Mouse (Mus musculus): ENCODE measurements around the gene Ahsa1. TPM values are rescaled to one million over a fixed set of nuclear protein-coding genes. Genes with fewer than 3 reads are reported as not detected.
A peak's percentile ranks its signal among the peaks of the same experiment; 100 is the strongest.
"Not testable (repeated sequence)": the region's sequence is repeated elsewhere in the genome, so short reads cannot be mapped to it uniquely, and the experiment has no call there.

Ahsa1 gene
- total RNA-seq, 1 experiment: 305 TPM

GRCm38 (mm10) chr12:87266827-87267603 lies 736 bp downstream of the Ahsa1 start:
- no peak for DNase-seq (ENCODE audit: low read depth, low spot score)
- in situ Hi-C loops (cut with MboI; ENCODE audit: low sequenced_read_pairs in 2 of 2, unreplicated experiment in 2 of 2): no loop called here
- peak overlapping the region; percentile 94 for H3K9ac ChIP-seq (ENCODE audit: insufficient read depth, low read depth, low read length, poor library complexity, severe bottlenecking)
- peaks cover 30% of the 10 kb centered on the region for H3K36me3 ChIP-seq (ENCODE audit: control insufficient read depth, insufficient read depth, low read length, poor library complexity, severe bottlenecking)
- no peaks in the 10 kb centered on the region for H3K9me3 ChIP-seq (ENCODE audit: control insufficient read depth, insufficient read depth, low read depth, low read length)
- peak overlapping the region; percentile 67 for H3K27ac ChIP-seq (ENCODE audit: insufficient read depth, low read depth, low read length, poor library complexity, severe bottlenecking)
- TF ChIP-seq ZNF384 (IDR thresholded peaks at IDR 0.05; ENCODE audit: low read depth, low read length) (no peak), HCFC1 (IDR thresholded peaks at IDR 0.05; ENCODE audit: borderline replicate concordance, insufficient read depth, low read length) (no peak), ZC3H11A (IDR thresholded peaks at IDR 0.05; ENCODE audit: borderline replicate concordance, low read depth, low read length) (no peak), CHD2 (IDR thresholded peaks at IDR 0.05; ENCODE audit: low read depth, low read length) (no peak), MAFK (IDR thresholded peaks at IDR 0.05; ENCODE audit: insufficient read depth, low read depth, low read length) (no peak)
- peak overlapping the region; percentile 89 to 93 for H3K4me3 ChIP-seq (ENCODE audit: insufficient read depth in 1 of 2, low read depth in 1 of 2, low read length in 2 of 2, poor library complexity in 1 of 2, severe bottlenecking in 1 of 2)
- peaks cover 0 to 3% of the 10 kb centered on the region in 2 experiments; a peak in 1 of 4 replicates for H3K4me1 ChIP-seq (ENCODE audit: control insufficient read depth in 2 of 2, insufficient read depth in 2 of 2, low read length in 2 of 2, poor library complexity in 1 of 2)

- no peak overlapping the region for H3K27ac ChIP-seq (ENCODE audit: insufficient read depth, low read depth, low read length, poor library complexity, severe bottlenecking)
Observed at GRCm38 (mm10) chr12:87267682-87268081, 1.4 kb downstream of the Ahsa1 start.

GRCm38 (mm10) chr12:87274853-87275831 lies 8.9 kb downstream of the Ahsa1 start:
- H3K4me1 ChIP-seq (ENCODE audit: control insufficient read depth in 2 of 2, insufficient read depth in 2 of 2, low read length in 2 of 2, poor library complexity in 1 of 2): peaks cover 0 to 27% of the 10 kb centered on the region in 2 experiments; a peak in 2 of 4 replicates
- H3K9ac ChIP-seq (ENCODE audit: insufficient read depth, low read depth, low read length, poor library complexity, severe bottlenecking): no peak overlapping the region; the same call in 1 of the 2 replicates
- peaks cover 54% of the 10 kb centered on the region for H3K36me3 ChIP-seq (ENCODE audit: control insufficient read depth, insufficient read depth, low read length, poor library complexity, severe bottlenecking)
- no peaks in the 10 kb centered on the region for H3K9me3 ChIP-seq (ENCODE audit: control insufficient read depth, insufficient read depth, low read depth, low read length)
- H3K27ac ChIP-seq (ENCODE audit: insufficient read depth, low read depth, low read length, poor library complexity, severe bottlenecking): peak overlapping the region; percentile 59; the same call in 1 of the 2 replicates
- no peak for DNase-seq (ENCODE audit: low read depth, low spot score)
- in situ Hi-C loops (cut with MboI; ENCODE audit: low sequenced_read_pairs in 2 of 2, unreplicated experiment in 2 of 2): no loop called here
- H3K4me3 ChIP-seq (ENCODE audit: insufficient read depth in 1 of 2, low read depth in 1 of 2, low read length in 2 of 2, poor library complexity in 1 of 2, severe bottlenecking in 1 of 2): no peak overlapping the region
- TF ChIP-seq HCFC1 (IDR thresholded peaks at IDR 0.05; ENCODE audit: borderline replicate concordance, insufficient read depth, low read length): no peak
- TF ChIP-seq MAFK (IDR thresholded peaks at IDR 0.05; ENCODE audit: insufficient read depth, low read depth, low read length): peak; percentile 70; the same call in 1 of the 2 replicates
- no peak for TF ChIP-seq ZC3H11A (IDR thresholded peaks at IDR 0.05; ENCODE audit: borderline replicate concordance, low read depth, low read length)
- no peak for TF ChIP-seq ZNF384 (IDR thresholded peaks at IDR 0.05; ENCODE audit: low read depth, low read length)
- no peak for TF ChIP-seq CHD2 (IDR thresholded peaks at IDR 0.05; ENCODE audit: low read depth, low read length)

More at GRCm38 (mm10) chr12:87267682-87268081, 1.4 kb downstream of the Ahsa1 start:
- peak overlapping the region; percentile 89 to 93 for H3K4me3 ChIP-seq (ENCODE audit: insufficient read depth in 1 of 2, low read depth in 1 of 2, low read length in 2 of 2, poor library complexity in 1 of 2, severe bottlenecking in 1 of 2)
- no peaks in the 10 kb centered on the region for H3K9me3 ChIP-seq (ENCODE audit: control insufficient read depth, insufficient read depth, low read depth, low read length)
- H3K36me3 ChIP-seq (ENCODE audit: control insufficient read depth, insufficient read depth, low read length, poor library complexity, severe bottlenecking): peaks cover 37% of the 10 kb centered on the region
- peak overlapping the region; percentile 62; the same call in 1 of the 2 replicates for H3K9ac ChIP-seq (ENCODE audit: insufficient read depth, low read depth, low read length, poor library complexity, severe bottlenecking)
- TF ChIP-seq ZNF384 (IDR thresholded peaks at IDR 0.05; ENCODE audit: low read depth, low read length): no peak
- no peak for TF ChIP-seq CHD2 (IDR thresholded peaks at IDR 0.05; ENCODE audit: low read depth, low read length)
- no peak for TF ChIP-seq HCFC1 (IDR thresholded peaks at IDR 0.05; ENCODE audit: borderline replicate concordance, insufficient read depth, low read length)
- no peak for DNase-seq (ENCODE audit: low read depth, low spot score)
- H3K4me1 ChIP-seq (ENCODE audit: control insufficient read depth in 2 of 2, insufficient read depth in 2 of 2, low read length in 2 of 2, poor library complexity in 1 of 2): peaks cover 0 to 3% of the 10 kb centered on the region in 2 experiments; a peak in 1 of 4 replicates
- in situ Hi-C loops (cut with MboI; ENCODE audit: low sequenced_read_pairs in 2 of 2, unreplicated experiment in 2 of 2): no loop called here

GRCm38 (mm10) chr12:87277251-87277650 lies 11.0 kb downstream of the Ahsa1 start:
- in situ Hi-C loops (cut with MboI; ENCODE audit: low sequenced_read_pairs in 2 of 2, unreplicated experiment in 2 of 2); H3K27ac ChIP-seq (ENCODE audit: insufficient read depth, low read depth, low read length, poor library complexity, severe bottlenecking); H3K9ac ChIP-seq (ENCODE audit: insufficient read depth, low read depth, low read length, poor library complexity, severe bottlenecking); H3K4me3 ChIP-seq (ENCODE audit: insufficient read depth in 1 of 2, low read depth in 1 of 2, low read length in 2 of 2, poor library complexity in 1 of 2, severe bottlenecking in 1 of 2); DNase-seq (ENCODE audit: low read depth, low spot score); H3K9me3 ChIP-seq (ENCODE audit: control insufficient read depth, insufficient read depth, low read depth, low read length): not testable (repeated sequence)
- H3K36me3 ChIP-seq (ENCODE audit: control insufficient read depth, insufficient read depth, low read length, poor library complexity, severe bottlenecking): peaks cover 37% of the 10 kb centered on the region
- H3K4me1 ChIP-seq (ENCODE audit: control insufficient read depth in 2 of 2, insufficient read depth in 2 of 2, low read length in 2 of 2, poor library complexity in 1 of 2): peaks cover 0 to 29% of the 10 kb centered on the region in 2 experiments; a peak in 2 of 4 replicates
- TF ChIP-seq ZNF384 (IDR thresholded peaks at IDR 0.05; ENCODE audit: low read depth, low read length): peak; percentile 55; the same call in 1 of the 2 replicates

All from ES-E14 (cell line).